Comparison of ENCODE assay signal across 10 mouse cellular contexts in genomic region chr5:23967705-23968104, GRCm38 (mm10).
DNase-seq lines count a peak whose midpoint lies in the region; ATAC-seq lines count a peak whose summit lies in the region.
"Had no signal": no experiment of that assay in that cellular context is flagged by ENCODE, and none has a peak within 500 bp of the region (broad histone marks: within the 10 kb centered on the region; RNA-seq: fewer than 3 reads in every experiment).

No protein-coding gene starts in this region.

- no peak overlapping the region for H3K27ac ChIP-seq in forebrain, embryonic 14.5 days (ENCODE audit: low read depth, low read length)
- H3K27ac ChIP-seq in forebrain, embryonic 10.5 days, result no peak overlapping the region
- H3K27ac ChIP-seq: embryonic facial prominence, embryonic 15.5 days had no signal

- H3K27me3 ChIP-seq in forebrain, embryonic 14.5 days (replicated peaks; ENCODE audit: control insufficient read depth, insufficient read depth, low read length), result no peaks in the 10 kb centered on the region
- H3K27me3 ChIP-seq in forebrain, embryonic 10.5 days (ENCODE audit: poor library complexity, severe bottlenecking), result no peaks in the 10 kb centered on the region
- H3K27me3 ChIP-seq: CH12.LX; embryonic facial prominence, embryonic 15.5 days had no signal

- no peak overlapping the region for H3K4me3 ChIP-seq in forebrain, embryonic 14.5 days (ENCODE audit: low read depth, low read length)
- no peak overlapping the region for H3K4me3 ChIP-seq in forebrain, embryonic 10.5 days
- H3K4me3 ChIP-seq: embryonic facial prominence, embryonic 15.5 days had no signal

- peaks cover 4% of the 10 kb centered on the region for H3K4me1 ChIP-seq in forebrain, embryonic 14.5 days (ENCODE audit: control insufficient read depth, insufficient read depth, low read length)
- no peaks in the 10 kb centered on the region for H3K4me1 ChIP-seq in forebrain, embryonic 10.5 days
- H3K4me1 ChIP-seq: embryonic facial prominence, embryonic 15.5 days had no signal

- no peak for ATAC-seq in forebrain, embryonic 14.5 days
- no peak for ATAC-seq in CD4-positive, CD25-positive, alpha-beta regulatory T cell, adult 4 months

- H3K9ac ChIP-seq in forebrain, embryonic 14.5 days (ENCODE audit: low read length), result no peak overlapping the region
- H3K9ac ChIP-seq: embryonic facial prominence, embryonic 15.5 days had no signal

- WGBS in forebrain, embryonic 14.5 days, result 40% methylated on average over 5 of the region's 5 CpGs
- WGBS in forebrain, embryonic 10.5 days, result 91% methylated on average over 5 of the region's 5 CpGs

- no peaks in the 10 kb centered on the region for H3K9me3 ChIP-seq in forebrain, embryonic 14.5 days (replicated peaks; ENCODE audit: control insufficient read depth, low read length)
- H3K9me3 ChIP-seq in forebrain, embryonic 10.5 days, result no peaks in the 10 kb centered on the region
- H3K9me3 ChIP-seq: embryonic facial prominence, embryonic 15.5 days had no signal

- H3K36me3 ChIP-seq in forebrain, embryonic 14.5 days (ENCODE audit: control insufficient read depth, insufficient read depth, low read length), result peaks cover 20% of the 10 kb centered on the region
- H3K36me3 ChIP-seq in forebrain, embryonic 10.5 days (replicated peaks), result peaks cover 12% of the 10 kb centered on the region; the same call in 1 of the 2 replicates

- DNase-seq in forebrain, embryonic 14.5 days (ENCODE audit: low spot score), result peak; percentile 58
- no peak for DNase-seq in forebrain, embryonic 10.5 days (ENCODE audit: extremely low spot score, low spot score)
- DNase-seq in right cerebral cortex, postnatal 4 days, result peak; percentile 22
- DNase-seq in right cerebral cortex, adult 18-20 months, result no peak
- peak; percentile 82 for DNase-seq in heart, postnatal 4 days
- no peak for DNase-seq in testis, postnatal 14 days (ENCODE audit: low spot score)
- DNase-seq in thymus, adult 18-20 months, result no peak

- H3K4me2 ChIP-seq in forebrain, embryonic 14.5 days (ENCODE audit: low read length), result no peak overlapping the region
- H3K4me2 ChIP-seq: embryonic facial prominence, embryonic 15.5 days had no signal

Comparison
In these comparisons a context has a peak if more than half of its experiments do, and no peak if none do; other contexts are left out.
1. DNase-seq: peak in forebrain, embryonic 14.5 days (single experiment), right cerebral cortex, postnatal 4 days (single experiment) and heart, postnatal 4 days (single experiment); none in forebrain, embryonic 10.5 days (single experiment), right cerebral cortex, adult 18-20 months (single experiment), testis, postnatal 14 days (single experiment) and thymus, adult 18-20 months (0 of 2).